Mouse (Mus musculus) bone marrow macrophage, adult 2 months (primary cell): Measurements from ENCODE around the gene Ccdc144b. TPM values are rescaled to one million over a fixed set of nuclear protein-coding genes. Genes with fewer than 3 reads are reported as not detected.

Source experiments
- H3K27ac ChIP-seq: 2 replicates; pipeline ENCODE4 v1.5.1; 2012; ENCODE audit warnings: low read depth, low read length; ENCODE audit not compliant: insufficient read depth
- H3K4me1 ChIP-seq: 2 replicates; pipeline ENCODE4 v1.6.1; 2012; ENCODE audit warnings: low read length; ENCODE audit not compliant: control insufficient read depth, insufficient read depth
- H3K4me3 ChIP-seq: 2 replicates; pipeline ENCODE4 v1.5.1; 2012; ENCODE audit warnings: mild to moderate bottlenecking, low read length, moderate library complexity; ENCODE audit not compliant: insufficient read depth
- CTCF ChIP-seq: IDR thresholded peaks from 2 replicates; pipeline ENCODE4 v1.5.1; 2012; ENCODE audit warnings: low read depth, mild to moderate bottlenecking, low read length, moderate library complexity
- POLR2A ChIP-seq: IDR thresholded peaks from 2 replicates; pipeline ENCODE4 v1.6.1; 2012; ENCODE audit warnings: mild to moderate bottlenecking, low read depth, low read length, borderline replicate concordance
- polyA plus RNA-seq: library from polyadenylated mRNA; stranded (reverse); fragments of >200 nt; gene quantifications from 2 replicates; pipeline ENCODE4 v1.2.4, GENCODE M21; 2012; ENCODE audit not compliant: missing spikeins, insufficient read depth, insufficient read length

Gene Ccdc144b
- polyA plus RNA-seq, 1 experiment, result not detected

DNA sequence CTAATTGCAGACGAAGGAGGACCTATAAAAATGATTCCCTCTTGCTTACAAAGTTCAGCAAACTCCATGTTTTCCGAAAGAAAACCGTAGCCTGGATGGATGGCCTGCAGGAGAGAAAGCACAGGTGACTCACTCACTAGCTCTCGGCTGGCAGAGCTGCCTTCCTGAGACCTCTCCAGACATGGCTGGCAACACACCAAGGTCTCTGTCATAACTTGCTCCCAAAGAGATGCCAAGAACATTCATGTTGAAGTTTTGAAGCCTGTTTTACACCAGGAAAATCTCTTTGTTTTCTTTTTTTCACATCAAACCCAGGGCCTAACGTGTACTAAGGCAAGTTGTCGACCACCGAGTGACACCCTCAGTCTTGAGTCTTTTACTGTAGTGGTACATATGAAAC is 62.6 kb downstream of the Ccdc144b start:
- TF ChIP-seq POLR2A (no peak), CTCF (no peak)
- Histone ChIP-seq H3K27ac (no peak overlapping the region), H3K4me3 (no peak overlapping the region), H3K4me1 (no peaks in the 10 kb centered on the region)

DNA sequence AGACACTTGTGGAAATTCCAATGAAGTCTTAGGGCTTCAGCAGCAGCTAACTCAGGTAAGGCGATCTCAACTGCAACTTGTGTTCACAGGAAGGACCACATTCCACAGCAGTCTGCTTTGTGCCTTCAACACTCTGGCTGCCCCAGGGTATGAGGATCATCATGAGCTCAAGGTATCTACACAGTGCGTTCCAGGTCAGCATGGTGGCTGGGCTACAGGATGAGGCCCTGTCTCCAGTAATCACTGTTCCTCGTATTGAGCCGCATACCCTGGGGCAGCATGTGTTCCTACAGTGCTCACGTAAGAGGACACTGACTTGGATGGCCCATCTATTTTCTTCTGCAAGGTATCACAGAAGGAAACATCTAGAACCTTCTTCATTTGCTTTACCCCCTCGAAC is 65.3 kb downstream of the Ccdc144b start:
- H3K4me3 ChIP-seq, result no peak overlapping the region
- TF ChIP-seq POLR2A, result no peak
- TF ChIP-seq CTCF, result no peak
- no peaks in the 10 kb centered on the region for H3K4me1 ChIP-seq
- H3K27ac ChIP-seq, result no peak overlapping the region

DNA sequence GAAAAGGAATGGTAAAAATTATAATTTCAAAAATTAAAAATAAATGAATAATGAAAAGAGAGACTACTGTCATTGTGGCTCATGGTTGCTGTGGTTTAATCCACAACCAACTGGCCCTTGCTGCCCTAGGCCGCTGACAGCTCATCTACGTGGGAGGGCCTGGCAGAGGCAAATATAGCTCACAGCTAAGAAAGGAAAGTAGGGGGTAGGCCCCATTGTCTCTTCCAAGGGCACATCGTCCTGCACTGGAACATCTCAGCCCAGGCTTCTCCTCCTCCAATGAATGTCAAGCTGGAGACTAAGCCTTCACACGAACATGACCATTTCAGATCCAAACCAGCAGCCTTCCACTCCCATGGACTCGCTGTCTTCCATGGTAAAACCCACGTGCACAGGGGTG is 67.1 kb downstream of the Ccdc144b start:
- TF ChIP-seq CTCF (no peak), POLR2A (no peak)
- Histone ChIP-seq H3K27ac (no peak overlapping the region), H3K4me3 (no peak overlapping the region), H3K4me1 (no peaks in the 10 kb centered on the region)

DNA sequence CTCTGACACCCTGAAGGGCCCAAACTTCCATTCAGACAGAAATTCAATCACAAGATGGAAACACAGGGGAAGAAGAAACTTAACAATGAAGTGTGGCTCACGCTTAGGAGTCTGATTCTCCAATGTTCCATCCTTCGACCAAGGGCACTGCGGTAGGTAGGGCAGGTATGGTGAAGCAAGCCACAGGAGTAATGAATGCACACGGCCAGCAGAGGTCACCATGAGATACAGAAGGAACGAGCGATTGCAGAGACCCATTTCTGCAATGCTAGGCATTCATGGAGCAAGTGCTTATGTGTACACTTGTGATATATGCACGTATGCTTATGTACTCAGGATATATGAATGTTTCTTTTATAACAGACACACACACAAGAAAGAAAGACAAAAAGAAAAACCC is 79.8 kb downstream of the Ccdc144b start:
- H3K4me1 ChIP-seq, result no peaks in the 10 kb centered on the region
- peak; percentile 20; the same call in 1 of the 2 replicates for TF ChIP-seq CTCF
- TF ChIP-seq POLR2A, result no peak
- H3K4me3 ChIP-seq, result no peak overlapping the region
- no peak overlapping the region for H3K27ac ChIP-seq

DNA sequence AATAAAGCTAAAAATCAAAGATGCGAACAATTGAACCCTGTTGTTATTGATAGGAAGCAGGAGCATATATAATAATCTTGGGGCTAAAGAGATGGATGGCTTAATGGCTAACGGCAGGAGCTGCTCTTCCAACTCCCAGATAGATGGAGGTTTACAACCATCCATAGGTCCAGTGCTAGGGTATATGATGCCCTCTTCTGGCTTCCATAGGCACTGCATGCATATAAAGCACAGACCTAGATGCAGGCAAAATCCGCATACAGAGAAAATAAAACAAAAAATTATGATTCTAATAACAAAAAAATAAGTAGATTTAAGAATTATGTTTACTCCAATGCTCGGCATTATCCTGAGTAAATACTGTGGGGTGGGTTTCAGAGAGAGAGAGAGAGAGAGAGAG is 80.4 kb downstream of the Ccdc144b start:
- H3K27ac ChIP-seq, result no peak overlapping the region
- H3K4me3 ChIP-seq, result no peak overlapping the region
- no peaks in the 10 kb centered on the region for H3K4me1 ChIP-seq
- TF ChIP-seq POLR2A (no peak), CTCF (no peak)

DNA sequence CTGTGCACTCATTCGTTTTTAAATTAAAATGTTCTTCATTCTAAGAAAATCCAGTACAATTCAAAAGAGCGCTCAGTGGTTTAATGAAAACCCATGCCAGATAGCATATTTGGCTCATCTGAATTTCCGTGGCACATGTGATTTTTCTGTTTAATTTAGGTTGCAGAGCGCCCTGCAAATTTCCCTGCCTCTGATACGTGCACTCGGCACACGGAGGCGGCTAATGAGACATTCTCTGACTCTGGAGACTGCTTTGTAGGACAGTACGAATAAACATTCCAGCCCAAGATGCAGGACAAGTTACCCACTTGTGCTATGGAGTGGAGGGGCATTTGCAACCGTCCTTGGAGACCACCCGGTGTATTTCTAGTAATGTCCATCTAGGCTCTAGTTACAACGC is 82.2 kb downstream of the Ccdc144b start:
- no peak for TF ChIP-seq POLR2A
- no peak for TF ChIP-seq CTCF
- H3K4me1 ChIP-seq, result peaks cover 13% of the 10 kb centered on the region
- H3K27ac ChIP-seq, result no peak overlapping the region
- H3K4me3 ChIP-seq, result no peak overlapping the region

DNA sequence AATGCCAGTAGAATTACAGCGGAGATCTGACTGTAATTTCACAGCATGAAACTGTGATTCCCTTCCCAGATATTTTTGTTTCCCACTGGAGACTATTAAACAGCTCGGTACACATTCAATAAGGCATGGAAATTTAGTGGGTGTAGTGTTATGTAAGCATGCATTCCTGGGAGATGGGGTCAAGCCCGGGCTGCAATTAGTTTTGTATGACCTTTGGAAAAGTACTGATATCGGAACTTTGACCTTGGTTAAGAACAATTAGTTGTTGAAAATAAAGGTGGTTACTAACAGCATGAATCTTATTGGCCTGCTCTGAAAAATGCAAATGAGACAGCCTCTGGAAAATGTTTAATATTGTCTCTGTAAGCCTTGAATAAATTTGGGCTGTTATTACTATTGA is 82.9 kb downstream of the Ccdc144b start:
- peaks cover 13% of the 10 kb centered on the region for H3K4me1 ChIP-seq
- H3K4me3 ChIP-seq, result no peak overlapping the region
- no peak for TF ChIP-seq POLR2A
- no peak for TF ChIP-seq CTCF
- no peak overlapping the region for H3K27ac ChIP-seq

DNA sequence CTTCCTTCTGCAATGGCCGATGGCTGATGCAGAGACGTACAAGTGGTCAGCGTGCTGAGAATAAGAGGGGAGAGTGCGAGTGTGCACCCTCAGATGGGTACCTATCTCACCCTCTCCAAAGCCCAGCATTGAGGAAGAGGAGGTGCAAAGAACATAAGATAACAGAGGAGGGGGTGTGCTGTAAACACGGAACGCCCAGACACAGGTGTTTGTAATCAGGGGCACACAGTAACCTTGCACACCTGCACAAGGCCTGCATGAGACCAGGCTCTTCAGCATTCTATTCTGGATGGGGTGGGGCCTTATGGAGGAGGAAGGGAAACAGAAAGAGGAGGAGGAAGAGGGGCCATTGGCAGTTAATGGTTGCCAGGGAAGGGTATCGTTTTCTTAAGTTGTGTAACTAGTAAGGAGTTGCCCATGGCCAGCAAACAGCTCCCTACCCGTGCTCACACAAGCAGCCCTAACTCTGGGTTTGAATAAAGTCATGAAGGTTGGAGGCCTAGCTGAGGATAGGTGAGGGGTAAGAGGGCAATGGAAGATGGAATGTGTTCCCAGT is 85.9 kb downstream of the Ccdc144b start:
- H3K4me1 ChIP-seq, result peaks cover 13% of the 10 kb centered on the region
- no peak overlapping the region for H3K4me3 ChIP-seq
- H3K27ac ChIP-seq, result no peak overlapping the region
- TF ChIP-seq CTCF (no peak), POLR2A (no peak)

DNA sequence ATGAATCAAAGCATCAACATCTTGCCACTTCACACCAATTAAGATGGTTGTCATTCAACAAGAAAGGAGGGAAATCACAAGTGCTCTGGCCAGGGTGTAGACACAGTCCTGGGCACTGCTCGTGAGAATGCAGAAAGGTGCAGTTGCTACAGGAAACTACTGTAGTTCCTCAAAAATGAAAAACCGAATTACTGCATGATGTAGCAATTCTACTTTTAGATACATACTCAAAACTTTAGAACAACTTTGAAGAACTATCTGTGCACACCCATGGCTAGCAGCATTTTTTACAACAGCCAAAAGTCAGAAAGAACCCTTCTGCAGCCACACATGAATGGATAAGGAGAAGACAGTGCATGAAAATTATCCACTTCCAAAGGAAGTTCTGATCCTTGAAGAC is 86.9 kb downstream of the Ccdc144b start:
- TF ChIP-seq POLR2A (no peak), CTCF (no peak)
- Histone ChIP-seq H3K4me1 (peaks cover 13% of the 10 kb centered on the region), H3K27ac (no peak overlapping the region), H3K4me3 (no peak overlapping the region)

DNA sequence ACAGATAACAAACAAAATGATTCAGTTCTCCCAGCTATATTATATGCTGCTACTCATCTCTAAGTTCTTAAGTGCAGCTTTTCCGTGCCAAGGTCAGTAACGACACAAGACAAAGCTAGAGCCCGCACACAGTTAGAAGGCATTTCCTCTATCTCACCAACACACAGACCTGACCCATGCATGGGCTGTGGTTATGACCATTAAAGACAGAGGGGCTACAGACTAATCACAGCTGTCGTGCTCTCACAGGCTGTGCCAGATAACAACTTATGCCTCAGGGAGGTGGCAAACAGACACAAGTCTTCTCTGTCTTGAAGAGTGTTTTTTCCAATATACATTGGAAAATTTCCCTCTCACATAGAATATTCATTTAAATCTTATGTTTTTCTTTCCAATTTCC is 88.4 kb downstream of the Ccdc144b start:
- Histone ChIP-seq H3K4me1 (peaks cover 13% of the 10 kb centered on the region), H3K27ac (no peak overlapping the region), H3K4me3 (no peak overlapping the region)
- no peak for TF ChIP-seq POLR2A
- TF ChIP-seq CTCF, result no peak

DNA sequence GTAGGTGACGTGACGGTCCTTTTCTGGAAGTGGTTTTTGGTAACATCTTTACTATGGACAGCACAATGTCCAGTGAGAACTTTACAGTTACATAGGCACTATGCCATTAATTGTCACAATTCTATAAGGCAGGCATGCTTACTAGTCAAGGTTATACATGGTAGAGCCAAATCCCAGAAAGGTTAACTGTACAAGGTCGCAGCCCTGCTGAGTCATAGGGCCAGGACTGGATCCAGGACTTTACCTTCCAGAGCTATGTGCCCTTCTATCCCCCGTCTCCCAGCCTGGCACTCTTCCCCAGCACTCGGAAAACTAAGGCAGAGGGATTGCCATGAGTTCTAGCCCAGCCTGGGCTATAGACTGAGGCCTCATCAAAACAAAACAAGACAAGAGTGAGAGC is 89.4 kb downstream of the Ccdc144b start:
- Histone ChIP-seq H3K27ac (no peak overlapping the region), H3K4me3 (no peak overlapping the region), H3K4me1 (peaks cover 13% of the 10 kb centered on the region)
- no peak for TF ChIP-seq POLR2A
- no peak for TF ChIP-seq CTCF
